Mouse (Mus musculus): ENCODE data around the gene Gm10100. TPM values are rescaled to one million over a fixed set of nuclear protein-coding genes. Genes with fewer than 3 reads are reported as not detected.
"Not testable (repeated sequence)": the region's sequence is repeated elsewhere in the genome, so short reads cannot be mapped to it uniquely, and the experiment has no call there.

The Gm10100 gene
- polyA plus RNA-seq (2011; ENCODE audit: insufficient read depth, insufficient read length, low replicate concordance, missing spikeins): not detected in 2 replicates

- Histone ChIP-seq H3K27ac (ENCODE audit: control insufficient read depth, insufficient read depth, low read depth, low read length, poor library complexity) (no peak within 1 kb of the TSS), H3K4me3 (replicated peaks; ENCODE audit: control insufficient read depth, low read depth, low read length) (no peak within 1 kb of the TSS), H3K4me1 (ENCODE audit: control insufficient read depth, insufficient read depth, low read length) (no peaks in the 10 kb centered on the region)
- TF ChIP-seq POLR2A (IDR thresholded peaks at IDR 0.05; ENCODE audit: borderline replicate concordance, control insufficient read depth, low read depth, low read length) (no peak), CTCF (IDR thresholded peaks at IDR 0.05; ENCODE audit: control insufficient read depth, insufficient read depth, low read length) (no peak)
- 34% methylated on average over 3 of the region's 3 CpGs for WGBS
These were observed at the start of gene Gm10100 for GRCm38 (mm10) chr10:77726186-77726585. Gm10100 (plus strand) TSS chr10:77726486.

- 1% methylated on average over 35 of the region's 35 CpGs for WGBS
- Histone ChIP-seq H3K27ac (ENCODE audit: control insufficient read depth, insufficient read depth, low read depth, low read length, poor library complexity) (no peak overlapping the region), H3K4me3 (replicated peaks; ENCODE audit: control insufficient read depth, low read depth, low read length) (no peak overlapping the region), H3K4me1 (ENCODE audit: control insufficient read depth, insufficient read depth, low read length) (no peaks in the 10 kb centered on the region)
- TF ChIP-seq POLR2A (IDR thresholded peaks at IDR 0.05; ENCODE audit: borderline replicate concordance, control insufficient read depth, low read depth, low read length): no peak
- no peak for TF ChIP-seq CTCF (IDR thresholded peaks at IDR 0.05; ENCODE audit: control insufficient read depth, insufficient read depth, low read length)
These were observed 48.7 kb upstream of the Gm10100 start for GRCm38 (mm10) chr10:77677562-77677961.

- Histone ChIP-seq H3K4me3 (replicated peaks; ENCODE audit: control insufficient read depth, low read depth, low read length) (no peak overlapping the region), H3K27ac (ENCODE audit: control insufficient read depth, insufficient read depth, low read depth, low read length, poor library complexity) (no peak overlapping the region), H3K4me1 (ENCODE audit: control insufficient read depth, insufficient read depth, low read length) (no peaks in the 10 kb centered on the region)
- TF ChIP-seq POLR2A (IDR thresholded peaks at IDR 0.05; ENCODE audit: borderline replicate concordance, control insufficient read depth, low read depth, low read length): no peak
- TF ChIP-seq CTCF (IDR thresholded peaks at IDR 0.05; ENCODE audit: control insufficient read depth, insufficient read depth, low read length): no peak
- WGBS: 78% methylated on average over 7 of the region's 7 CpGs
These were observed 43.3 kb upstream of the Gm10100 start for GRCm38 (mm10) chr10:77682994-77683393.

- H3K27ac ChIP-seq (ENCODE audit: control insufficient read depth, insufficient read depth, low read depth, low read length, poor library complexity): no peak overlapping the region
- H3K4me1 ChIP-seq (ENCODE audit: control insufficient read depth, insufficient read depth, low read length): no peaks in the 10 kb centered on the region
- no peak overlapping the region for H3K4me3 ChIP-seq (replicated peaks; ENCODE audit: control insufficient read depth, low read depth, low read length)
- TF ChIP-seq POLR2A (IDR thresholded peaks at IDR 0.05; ENCODE audit: borderline replicate concordance, control insufficient read depth, low read depth, low read length): no peak
- TF ChIP-seq CTCF (IDR thresholded peaks at IDR 0.05; ENCODE audit: control insufficient read depth, insufficient read depth, low read length): no peak
- 39% methylated on average over 8 of the region's 8 CpGs for WGBS
These were observed 42.1 kb upstream of the Gm10100 start for GRCm38 (mm10) chr10:77684181-77684580.

- Histone ChIP-seq H3K27ac (ENCODE audit: control insufficient read depth, insufficient read depth, low read depth, low read length, poor library complexity) (no peak within 1 kb of the TSS), H3K4me3 (replicated peaks; ENCODE audit: control insufficient read depth, low read depth, low read length) (no peak within 1 kb of the TSS), H3K4me1 (ENCODE audit: control insufficient read depth, insufficient read depth, low read length) (no peaks in the 10 kb centered on the region)
- WGBS: 13% methylated on average over 22 of the region's 22 CpGs
- TF ChIP-seq CTCF (IDR thresholded peaks at IDR 0.05; ENCODE audit: control insufficient read depth, insufficient read depth, low read length) (no peak), POLR2A (IDR thresholded peaks at IDR 0.05; ENCODE audit: borderline replicate concordance, control insufficient read depth, low read depth, low read length) (no peak)
These were observed 40.2 kb upstream of the Gm10100 start, which contains the start of gene Tspear for GRCm38 (mm10) chr10:77685895-77686664. Tspear (plus strand) TSS chr10:77686569.

GRCm38 (mm10) chr10:77687021-77687420, 39.3 kb upstream of the Gm10100 start:
- 49% methylated on average over 10 of the region's 10 CpGs for WGBS
- no peak overlapping the region for H3K27ac ChIP-seq (ENCODE audit: control insufficient read depth, insufficient read depth, low read depth, low read length, poor library complexity)
- H3K4me1 ChIP-seq (ENCODE audit: control insufficient read depth, insufficient read depth, low read length): no peaks in the 10 kb centered on the region
- H3K4me3 ChIP-seq (replicated peaks; ENCODE audit: control insufficient read depth, low read depth, low read length): no peak overlapping the region
- TF ChIP-seq CTCF (IDR thresholded peaks at IDR 0.05; ENCODE audit: control insufficient read depth, insufficient read depth, low read length): no peak
- TF ChIP-seq POLR2A (IDR thresholded peaks at IDR 0.05; ENCODE audit: borderline replicate concordance, control insufficient read depth, low read depth, low read length): no peak

GRCm38 (mm10) chr10:77690356-77690807, 35.9 kb upstream of the Gm10100 start, which contains the start of gene Gm19402:
Gm19402 (minus strand) TSS chr10:77690757.
- H3K27ac ChIP-seq (ENCODE audit: control insufficient read depth, insufficient read depth, low read depth, low read length, poor library complexity); H3K4me3 ChIP-seq (replicated peaks; ENCODE audit: control insufficient read depth, low read depth, low read length): not testable (repeated sequence)
- WGBS: 69% methylated on average over 3 of the region's 3 CpGs

GRCm38 (mm10) chr10:77697133-77697532, 29.2 kb upstream of the Gm10100 start, which contains the start of gene Gm9508:
Gm9508 (minus strand) TSS chr10:77697233.
- no peak within 1 kb of the TSS for H3K4me3 ChIP-seq (replicated peaks; ENCODE audit: control insufficient read depth, low read depth, low read length)
- no peaks in the 10 kb centered on the region for H3K4me1 ChIP-seq (ENCODE audit: control insufficient read depth, insufficient read depth, low read length)
- no peak for TF ChIP-seq CTCF (IDR thresholded peaks at IDR 0.05; ENCODE audit: control insufficient read depth, insufficient read depth, low read length)
- no peak for TF ChIP-seq POLR2A (IDR thresholded peaks at IDR 0.05; ENCODE audit: borderline replicate concordance, control insufficient read depth, low read depth, low read length)
- WGBS: 50% methylated on average over 4 of the region's 4 CpGs
- no peak within 1 kb of the TSS for H3K27ac ChIP-seq (ENCODE audit: control insufficient read depth, insufficient read depth, low read depth, low read length, poor library complexity)

More at GRCm38 (mm10) chr10:77690356-77690807, 35.9 kb upstream of the Gm10100 start, which contains the start of gene Gm19402:
- not testable (repeated sequence) for H3K4me1 ChIP-seq (ENCODE audit: control insufficient read depth, insufficient read depth, low read length)

Data from bone marrow, adult 2 months (tissue).